Mouse (Mus musculus): ENCODE measurements around the gene Tmcc3. TPM values are rescaled to one million over a fixed set of nuclear protein-coding genes. Genes with fewer than 3 reads are reported as not detected.

Gene Tmcc3
- polyA plus RNA-seq (2015; fragmentation: Nextera tagmentation; extraction: Ambion mirVana) = 6.2 and 7.5 TPM in 2 replicates

DNA sequence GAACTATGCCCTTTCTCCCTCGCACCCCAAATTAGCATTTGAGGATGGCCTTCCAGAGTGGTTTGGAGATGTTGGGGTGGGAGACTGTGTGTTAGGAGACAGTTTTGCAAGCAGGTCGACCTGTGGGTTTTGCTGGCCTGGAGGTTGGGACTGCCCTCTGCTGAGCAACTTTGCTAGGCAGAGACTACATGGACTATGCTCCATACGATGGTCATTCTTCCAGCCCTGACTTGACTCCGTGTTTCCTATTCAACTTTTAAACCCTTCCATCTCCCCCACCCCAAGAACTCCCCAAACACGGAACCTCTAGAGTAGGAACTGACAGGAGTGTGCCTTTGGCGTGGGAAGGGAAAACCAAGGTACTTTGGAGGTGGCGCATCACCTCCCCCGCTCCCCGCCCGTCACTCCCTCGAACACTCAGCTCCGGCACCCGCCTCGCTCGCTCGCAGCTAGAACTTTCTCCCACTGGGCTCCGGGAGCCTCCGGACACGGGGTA lies at the start of gene Tmcc3:
Gene Tmcc3 (plus strand): TSS at position 439 of the 496 bp plus-strand sequence.
- Histone ChIP-seq H3K4me2 (replicated peaks) (peak within 1 kb of the TSS; percentile 96), H3K27me3 (peaks cover 8% of the 10 kb centered on the region; the same call in 1 of the 2 replicates), H3K4me1 (peaks cover 16% of the 10 kb centered on the region), H3K9ac (replicated peaks) (peak within 1 kb of the TSS; percentile 41), H3K27ac (replicated peaks) (0 out of 2 replicates have a peak within 1 kb of the TSS, but pooled peaks have one; percentile 27), H3K36me3 (no peaks in the 10 kb centered on the region), H3K4me3 (peak within 1 kb of the TSS; percentile 48), H3K9me3 (no peaks in the 10 kb centered on the region)
- WGBS = 2% methylated on average over 19 of the region's 19 CpGs
- peak; percentile 44 for ATAC-seq (replicated peaks)

DNA sequence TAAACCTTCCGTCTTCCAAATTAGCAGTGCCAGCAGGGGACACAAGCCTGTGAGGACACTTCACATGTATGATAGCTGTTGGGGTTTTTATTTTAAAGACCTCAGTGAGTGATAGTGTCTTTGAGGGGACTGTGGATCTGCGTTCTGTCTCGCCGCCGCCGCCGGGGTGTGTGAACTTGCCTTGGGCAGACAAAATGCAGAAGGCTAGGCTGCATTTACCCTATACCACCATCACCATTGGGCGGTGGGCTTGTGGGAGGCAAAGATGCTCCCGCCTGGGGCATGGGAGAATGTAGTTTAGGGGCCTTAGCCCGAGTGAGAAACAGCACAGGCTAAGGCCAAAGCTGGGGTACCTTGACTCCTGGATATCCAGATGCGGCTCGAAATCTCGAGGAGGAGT lies 49.1 kb upstream of the Tmcc3 start:
- Histone ChIP-seq H3K9ac (replicated peaks) (no peak overlapping the region), H3K9me3 (no peaks in the 10 kb centered on the region), H3K4me3 (no peak overlapping the region), H3K36me3 (no peaks in the 10 kb centered on the region), H3K27me3 (no peaks in the 10 kb centered on the region), H3K4me2 (replicated peaks) (no peak overlapping the region), H3K27ac (replicated peaks) (no peak overlapping the region), H3K4me1 (no peaks in the 10 kb centered on the region)
- WGBS = 92% methylated on average over 13 of the region's 13 CpGs
- no peak for ATAC-seq (replicated peaks)

DNA sequence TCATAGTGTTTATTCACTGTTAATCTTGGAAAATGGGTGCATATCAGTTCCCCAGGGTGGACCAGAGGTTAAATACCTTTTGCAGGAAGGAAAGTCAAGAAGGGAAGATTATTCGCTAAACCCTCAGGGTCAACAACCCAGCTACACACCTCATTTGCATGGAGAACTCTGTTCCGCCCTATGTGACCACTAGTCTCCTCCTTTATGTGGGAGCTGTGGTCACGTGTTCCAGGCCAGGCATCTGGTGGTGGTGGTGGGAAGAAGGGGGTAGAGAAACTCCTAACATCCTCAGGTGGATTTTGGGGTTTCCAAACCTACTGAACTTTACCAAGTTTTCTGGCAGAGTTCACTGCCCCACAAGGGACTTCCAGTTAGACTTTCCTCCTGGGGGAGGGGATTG lies 48.5 kb upstream of the Tmcc3 start:
- Histone ChIP-seq H3K36me3 (no peaks in the 10 kb centered on the region), H3K9me3 (no peaks in the 10 kb centered on the region), H3K4me1 (no peaks in the 10 kb centered on the region), H3K27ac (replicated peaks) (no peak overlapping the region), H3K9ac (replicated peaks) (no peak overlapping the region), H3K4me3 (no peak overlapping the region), H3K4me2 (replicated peaks) (no peak overlapping the region), H3K27me3 (no peaks in the 10 kb centered on the region)
- WGBS = 80% methylated on average over 3 of the region's 3 CpGs
- ATAC-seq (replicated peaks) = no peak

DNA sequence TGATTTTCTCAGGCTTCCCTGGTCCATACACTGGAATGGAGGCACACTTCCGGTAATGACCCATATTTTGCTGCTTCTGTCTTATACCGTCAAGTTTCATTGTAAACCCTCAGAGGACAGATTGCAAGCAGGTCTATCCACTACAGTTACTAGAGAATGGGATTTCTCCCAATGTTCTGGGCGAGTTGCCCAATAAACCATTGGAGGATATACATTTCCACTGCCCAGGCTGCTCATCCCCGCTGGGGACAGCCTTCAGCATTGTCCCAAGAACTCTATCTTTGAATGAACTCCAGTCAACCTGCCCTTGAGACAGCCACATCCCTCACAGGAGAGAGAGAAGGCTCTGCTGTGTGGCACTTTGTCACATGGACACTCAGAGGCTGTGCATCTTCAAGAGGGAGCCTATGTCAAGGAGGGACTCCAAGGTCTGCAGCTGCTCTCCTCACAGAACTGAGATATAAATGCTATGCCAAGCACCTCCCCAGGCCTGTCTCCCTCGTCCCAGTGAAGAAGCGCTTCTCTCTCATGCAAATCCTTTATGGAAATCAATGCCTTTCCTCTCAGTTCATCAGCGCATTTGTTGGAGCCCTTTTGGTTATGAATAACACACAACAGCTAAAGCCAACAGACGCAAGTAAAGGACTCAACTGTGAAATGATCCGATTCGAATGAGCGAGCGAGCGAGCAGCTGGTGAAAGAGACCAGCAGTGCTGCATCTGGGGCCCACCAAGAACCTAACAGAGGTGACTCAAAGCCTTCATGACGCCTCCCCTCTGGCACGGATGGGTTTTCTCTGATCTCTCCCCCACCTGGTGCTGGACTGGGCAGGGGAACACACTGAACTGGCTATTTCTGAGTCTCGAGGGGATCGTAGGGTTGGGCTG lies 45.9 kb upstream of the Tmcc3 start:
- 66% methylated on average over 17 of the region's 17 CpGs for WGBS

DNA sequence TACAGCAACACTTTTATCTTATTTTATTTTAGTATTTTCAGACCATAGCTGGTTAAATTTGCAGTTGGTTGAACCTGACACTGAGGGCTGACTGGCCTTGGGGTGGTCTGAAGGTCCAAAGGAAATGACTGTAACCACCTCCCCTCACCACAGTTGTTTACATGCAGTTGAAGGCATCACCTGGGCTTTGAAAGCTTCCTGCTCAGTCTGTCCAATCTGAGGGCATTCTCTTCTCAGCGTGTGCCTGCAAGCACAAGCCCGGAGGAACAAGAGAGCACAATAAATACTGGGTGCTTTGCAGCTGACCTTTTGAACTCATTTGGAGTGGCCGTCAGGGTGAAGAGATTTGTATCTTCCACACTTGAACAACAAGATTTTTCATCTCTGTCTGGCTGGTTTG lies 36.4 kb upstream of the Tmcc3 start:
- Histone ChIP-seq H3K27me3 (no peaks in the 10 kb centered on the region), H3K27ac (replicated peaks) (no peak overlapping the region), H3K4me2 (replicated peaks) (no peak overlapping the region), H3K4me3 (no peak overlapping the region), H3K9ac (replicated peaks) (no peak overlapping the region), H3K4me1 (0 out of 2 replicates have a peak, but pooled peaks cover 2% of the 10 kb centered on the region), H3K36me3 (no peaks in the 10 kb centered on the region), H3K9me3 (no peaks in the 10 kb centered on the region)
- no peak for ATAC-seq (replicated peaks)
- WGBS = 35% methylated on average over 3 of the region's 3 CpGs

More for the DNA sequence above, 45.9 kb upstream of the Tmcc3 start:
- Histone ChIP-seq H3K4me2 (replicated peaks) (no peak overlapping the region), H3K9me3 (no peaks in the 10 kb centered on the region), H3K27me3 (no peaks in the 10 kb centered on the region), H3K4me3 (no peak overlapping the region), H3K36me3 (no peaks in the 10 kb centered on the region), H3K4me1 (no peaks in the 10 kb centered on the region), H3K27ac (replicated peaks) (peak overlapping the region; percentile 33; the same call in 1 of the 2 replicates), H3K9ac (replicated peaks) (no peak overlapping the region)
- no peak for ATAC-seq (replicated peaks)

DNA sequence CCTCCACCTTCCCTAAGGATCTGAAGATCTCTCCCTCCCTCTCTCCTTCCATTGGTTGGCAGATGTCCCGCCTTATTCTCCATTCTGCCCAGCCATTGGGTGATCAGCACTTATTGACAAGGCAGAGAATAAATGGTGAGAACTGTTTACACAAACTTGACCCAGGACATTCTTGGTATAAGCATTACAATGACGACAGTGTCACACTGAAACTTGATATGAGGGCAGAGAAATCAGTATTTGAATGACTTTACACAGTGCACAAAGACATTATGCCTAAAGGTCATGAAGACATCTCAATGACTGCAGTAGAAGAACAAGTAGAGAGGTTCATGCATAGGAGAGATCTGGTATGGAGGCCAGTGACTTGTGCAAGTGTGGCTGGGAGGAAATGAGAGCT lies 35.2 kb upstream of the Tmcc3 start:
- Histone ChIP-seq H3K4me3 (no peak overlapping the region), H3K27ac (replicated peaks) (no peak overlapping the region), H3K9me3 (no peaks in the 10 kb centered on the region), H3K4me1 (0 out of 2 replicates have a peak, but pooled peaks cover 2% of the 10 kb centered on the region), H3K4me2 (replicated peaks) (no peak overlapping the region), H3K9ac (replicated peaks) (no peak overlapping the region), H3K27me3 (no peaks in the 10 kb centered on the region), H3K36me3 (no peaks in the 10 kb centered on the region)
- WGBS = 63% methylated on average over 2 of the region's 2 CpGs
- ATAC-seq (replicated peaks) = no peak

DNA sequence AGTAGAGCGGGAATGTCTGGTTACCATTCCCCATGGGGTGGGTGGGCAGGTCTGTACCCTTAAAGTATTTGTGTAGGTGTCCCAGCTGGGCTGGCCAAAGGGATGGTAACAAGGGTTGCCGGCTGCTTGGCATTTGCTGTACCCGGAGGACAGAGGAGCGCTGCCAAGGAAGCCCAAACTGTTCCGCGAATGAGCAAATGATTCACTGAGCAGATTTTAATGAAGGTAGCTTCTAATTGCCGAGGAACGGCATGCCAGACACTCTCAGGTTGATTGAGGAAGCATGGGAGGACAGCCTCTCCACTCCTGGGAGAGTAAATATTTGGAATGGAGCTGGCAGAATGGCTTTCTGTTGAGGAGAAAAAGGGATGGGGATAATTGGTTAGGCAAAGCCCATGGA lies 29.6 kb upstream of the Tmcc3 start:
- ATAC-seq (replicated peaks) = no peak
- H3K36me3 ChIP-seq = no peaks in the 10 kb centered on the region
- no peaks in the 10 kb centered on the region for H3K27me3 ChIP-seq
- H3K9me3 ChIP-seq = no peaks in the 10 kb centered on the region
- WGBS = 56% methylated on average over 8 of the region's 8 CpGs
- H3K27ac ChIP-seq (replicated peaks) = no peak overlapping the region
- no peak overlapping the region for H3K9ac ChIP-seq (replicated peaks)
- H3K4me2 ChIP-seq (replicated peaks) = no peak overlapping the region
- 0 out of 2 replicates have a peak, but pooled peaks cover 2% of the 10 kb centered on the region for H3K4me1 ChIP-seq
- no peak overlapping the region for H3K4me3 ChIP-seq

DNA sequence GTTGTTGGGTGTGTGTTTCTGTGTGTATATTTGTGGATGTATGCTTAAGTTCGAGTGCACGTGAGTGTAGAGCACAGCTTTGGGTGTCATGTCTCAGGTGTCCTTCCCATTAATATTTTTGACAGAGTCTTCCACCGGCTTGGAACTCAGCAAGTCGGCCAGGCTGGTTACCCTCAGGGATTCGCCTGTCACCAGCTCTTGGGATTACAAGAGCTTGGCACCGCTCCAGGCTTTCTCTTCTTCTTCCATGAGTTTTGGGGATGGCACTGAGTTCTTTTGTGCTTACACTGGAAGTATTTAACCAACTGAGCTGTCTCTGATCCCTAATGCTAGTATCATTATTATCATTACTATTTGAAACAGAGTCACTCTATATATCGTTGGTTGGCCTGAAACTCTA lies 29.0 kb upstream of the Tmcc3 start:
- H3K9ac ChIP-seq (replicated peaks) = no peak overlapping the region
- H3K36me3 ChIP-seq = no peaks in the 10 kb centered on the region
- H3K4me1 ChIP-seq = 0 out of 2 replicates have a peak, but pooled peaks cover under 1% of the 10 kb centered on the region
- no peaks in the 10 kb centered on the region for H3K9me3 ChIP-seq
- H3K27ac ChIP-seq (replicated peaks) = no peak overlapping the region
- ATAC-seq (replicated peaks) = no peak
- WGBS = 80% methylated on average over 7 of the region's 7 CpGs
- no peaks in the 10 kb centered on the region for H3K27me3 ChIP-seq
- no peak overlapping the region for H3K4me3 ChIP-seq
- no peak overlapping the region for H3K4me2 ChIP-seq (replicated peaks)

DNA sequence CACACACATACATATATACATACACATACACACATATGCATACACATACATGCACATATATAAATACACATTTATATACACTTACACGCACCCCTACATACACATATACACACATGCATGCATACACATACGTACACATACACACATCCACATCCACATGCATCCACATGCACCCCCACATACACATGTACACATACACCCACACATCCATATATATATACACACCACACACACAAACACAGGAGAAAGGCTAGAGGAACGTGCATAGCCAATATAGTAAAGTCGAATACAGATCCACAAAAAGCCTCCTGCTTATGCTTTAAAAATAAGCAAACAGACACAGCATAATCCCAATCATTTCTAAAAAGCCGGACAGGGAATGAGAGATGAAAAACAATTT lies 17.3 kb upstream of the Tmcc3 start:
- ATAC-seq (replicated peaks) = no peak
- Histone ChIP-seq H3K4me1 (peaks cover 17% of the 10 kb centered on the region), H3K9me3 (no peaks in the 10 kb centered on the region), H3K36me3 (no peaks in the 10 kb centered on the region), H3K27me3 (no peaks in the 10 kb centered on the region), H3K4me2 (replicated peaks) (no peak overlapping the region), H3K4me3 (no peak overlapping the region), H3K27ac (replicated peaks) (peak overlapping the region; percentile 13; the same call in 1 of the 2 replicates), H3K9ac (replicated peaks) (no peak overlapping the region)
- 73% methylated on average over 5 of the region's 5 CpGs for WGBS

DNA sequence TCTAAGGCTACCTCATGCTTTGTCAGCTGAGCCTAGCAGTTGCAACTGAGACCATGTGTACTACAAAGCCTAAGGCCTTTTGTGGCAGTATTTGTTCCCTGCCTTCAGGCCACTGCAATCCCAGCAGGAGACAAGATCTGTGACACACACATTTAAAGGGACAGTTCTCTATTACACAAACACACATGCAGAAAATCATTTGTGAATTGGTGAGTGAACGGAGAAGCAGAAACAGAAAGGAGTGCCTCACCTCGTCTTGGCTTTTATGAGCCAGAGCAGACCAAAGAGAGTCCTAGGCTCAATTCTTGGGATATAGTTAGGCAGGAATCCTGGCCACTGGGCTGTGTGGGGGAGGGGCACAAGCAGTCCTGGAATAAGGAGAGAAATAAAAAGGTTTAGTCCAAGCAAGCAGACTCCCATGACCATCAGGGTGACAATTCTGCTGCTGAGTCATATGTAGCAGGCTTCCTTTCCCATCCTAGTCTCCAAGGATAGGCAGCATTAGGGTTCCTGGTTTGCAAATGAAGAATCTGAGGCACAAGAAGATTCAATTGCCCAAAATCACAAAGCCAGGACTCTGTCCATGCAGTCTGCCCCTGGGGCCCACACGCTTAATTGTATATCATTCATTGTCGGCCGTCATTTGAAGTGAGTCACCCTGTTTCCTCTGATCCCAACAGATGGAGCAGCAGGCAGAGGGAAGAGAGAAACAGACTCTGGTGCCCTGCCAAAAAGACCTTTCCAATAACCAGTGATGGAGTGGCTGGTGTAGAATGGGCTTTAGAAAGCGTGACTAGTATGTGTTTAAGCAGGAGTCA lies 16.6 kb upstream of the Tmcc3 start:
- H3K9me3 ChIP-seq = no peaks in the 10 kb centered on the region
- H3K4me3 ChIP-seq = no peak overlapping the region
- peak; percentile 63 for ATAC-seq (replicated peaks)
- H3K27me3 ChIP-seq = no peaks in the 10 kb centered on the region
- H3K36me3 ChIP-seq = no peaks in the 10 kb centered on the region
- peaks cover 17% of the 10 kb centered on the region for H3K4me1 ChIP-seq
- H3K9ac ChIP-seq (replicated peaks) = no peak overlapping the region
- 15% methylated on average over 6 of the region's 6 CpGs for WGBS
- H3K27ac ChIP-seq (replicated peaks) = peak overlapping the region; percentile 13; the same call in 1 of the 2 replicates
- no peak overlapping the region for H3K4me2 ChIP-seq (replicated peaks)

DNA sequence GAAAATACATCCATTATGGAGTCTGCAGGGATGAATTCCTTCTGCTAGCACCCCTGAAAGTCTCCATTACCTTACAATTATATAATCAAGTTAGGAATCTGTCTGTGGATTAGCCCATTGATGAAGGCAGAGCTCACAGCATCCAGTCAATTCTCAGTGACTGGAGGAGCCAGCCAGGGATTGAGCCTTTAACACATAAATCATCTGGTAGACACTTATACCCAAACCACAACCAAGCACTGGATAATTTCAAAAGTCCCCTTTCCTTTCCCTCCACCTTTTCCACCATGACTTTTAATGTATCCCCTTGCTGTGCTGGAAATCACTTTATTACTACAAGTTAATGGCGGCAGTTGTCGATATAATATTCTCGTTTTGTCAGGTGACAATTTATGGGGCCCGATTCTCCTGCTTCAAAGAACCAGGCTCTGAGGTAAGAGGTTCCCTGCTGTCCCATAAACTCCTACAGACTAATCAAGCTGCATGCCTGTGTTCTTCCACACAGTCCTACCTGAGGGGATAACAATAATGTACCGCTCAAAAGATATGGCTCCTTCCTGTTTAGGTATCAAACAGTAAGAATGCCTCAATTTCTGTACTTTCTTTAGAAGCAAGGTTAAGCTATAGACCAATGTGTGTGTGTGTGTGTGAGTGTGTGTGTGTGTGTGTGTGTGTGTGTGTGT lies 15.7 kb upstream of the Tmcc3 start:
- H3K27ac ChIP-seq (replicated peaks) = no peak overlapping the region
- no peaks in the 10 kb centered on the region for H3K9me3 ChIP-seq
- peaks cover 17% of the 10 kb centered on the region for H3K4me1 ChIP-seq
- H3K27me3 ChIP-seq = no peaks in the 10 kb centered on the region
- H3K4me2 ChIP-seq (replicated peaks) = no peak overlapping the region
- 90% methylated on average over 5 of the region's 5 CpGs for WGBS
- H3K4me3 ChIP-seq = no peak overlapping the region
- H3K9ac ChIP-seq (replicated peaks) = no peak overlapping the region
- no peaks in the 10 kb centered on the region for H3K36me3 ChIP-seq
- ATAC-seq (replicated peaks) = no peak
